Mouse (Mus musculus): ENCODE data around the gene Irgm1.
"Not testable (repeated sequence)": the region's sequence is repeated elsewhere in the genome, so short reads cannot be mapped to it uniquely, and the experiment has no call there.

The Irgm1 gene

GRCm38 (mm10) chr11:48833078-48833730, 38.3 kb downstream of the Irgm1 start:
- no peak for DNase-seq

- DNase-seq: no peak
Measured at GRCm38 (mm10) chr11:48831273-48831672, 40.2 kb downstream of the Irgm1 start.

GRCm38 (mm10) chr11:48830279-48830678, 41.2 kb downstream of the Irgm1 start:
- DNase-seq: no peak

- DNase-seq: no peak
Measured at GRCm38 (mm10) chr11:48827926-48828325, 43.6 kb downstream of the Irgm1 start.

GRCm38 (mm10) chr11:48826752-48827096, 44.8 kb downstream of the Irgm1 start:
- no peak for DNase-seq

GRCm38 (mm10) chr11:48825979-48826751, 45.3 kb downstream of the Irgm1 start, which contains the start of the genes Trim7 and Gm12184:
Gene Trim7, plus strand, starts transcription at chr11:48826140.
Gene Gm12184, minus strand, starts transcription at chr11:48826655.
- DNase-seq: peak; percentile 50 to 58

GRCm38 (mm10) chr11:48824311-48824830, 47.1 kb downstream of the Irgm1 start:
- DNase-seq: no peak

GRCm38 (mm10) chr11:48823536-48823972, 47.9 kb downstream of the Irgm1 start:
- DNase-seq: peak; percentile 73 to 79

- DNase-seq: no peak
Measured at GRCm38 (mm10) chr11:48822768-48823512, 48.5 kb downstream of the Irgm1 start.

GRCm38 (mm10) chr11:48821299-48821698, 50.2 kb downstream of the Irgm1 start:
- DNase-seq: not testable (repeated sequence)

GRCm38 (mm10) chr11:48820308-48820674, 51.2 kb downstream of the Irgm1 start:
- DNase-seq: no peak

- no peak for DNase-seq
Measured at GRCm38 (mm10) chr11:48819614-48820307, 51.7 kb downstream of the Irgm1 start.

- peak; percentile 84 to 90 for DNase-seq
Measured at GRCm38 (mm10) chr11:48818346-48818745, 53.1 kb downstream of the Irgm1 start.

- DNase-seq: no peak
Measured at GRCm38 (mm10) chr11:48817794-48818193, 53.7 kb downstream of the Irgm1 start.

GRCm38 (mm10) chr11:48816800-48817665, 54.5 kb downstream of the Irgm1 start, which contains the start of gene Trim41:
Gene Trim41, minus strand, starts transcription at chr11:48817353.
- DNase-seq: peak; percentile 99 to 100

- DNase-seq: peak in 1 of 2 experiments; percentile 55
Measured at GRCm38 (mm10) chr11:48816281-48816781, 55.2 kb downstream of the Irgm1 start.

- DNase-seq: no peak
Measured at GRCm38 (mm10) chr11:48815851-48816250, 55.6 kb downstream of the Irgm1 start.

GRCm38 (mm10) chr11:48813782-48814181, 57.7 kb downstream of the Irgm1 start:
- DNase-seq: no peak
